Mouse (Mus musculus): ENCODE measurements around the gene Esrrg.

Esrrg gene

DNA sequence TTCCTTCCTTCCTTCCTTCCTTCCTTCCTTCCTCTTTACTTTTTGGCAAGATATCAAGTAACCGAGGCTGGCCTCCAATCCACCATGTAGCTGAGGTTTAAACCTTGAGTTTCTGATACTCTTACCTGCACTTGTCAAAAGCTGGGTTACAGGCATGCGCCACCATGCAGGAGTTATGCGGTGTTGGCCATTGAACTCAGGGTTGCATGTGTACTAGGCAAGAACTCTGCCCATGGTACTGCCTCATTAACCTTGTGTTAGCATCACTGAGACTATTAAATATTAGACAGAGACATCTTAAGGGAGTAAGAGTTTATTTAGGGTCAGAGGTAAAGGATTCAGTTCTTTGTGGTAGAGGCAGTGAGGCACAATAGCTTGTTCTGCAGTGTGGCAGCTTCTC, 161.6 kb downstream of the Esrrg start:
- no peak for DNase-seq (ENCODE audit: low spot score)

GRCm38 (mm10) chr1:187771067-187771466, 162.5 kb downstream of the Esrrg start:
- DNase-seq (ENCODE audit: low spot score), result no peak

- peak; percentile 32 for DNase-seq (ENCODE audit: low spot score)
Observed at GRCm38 (mm10) chr1:187779589-187780178, 171.1 kb downstream of the Esrrg start.

GRCm38 (mm10) chr1:187785226-187785625, 176.6 kb downstream of the Esrrg start:
- DNase-seq (ENCODE audit: low spot score), result no peak

DNA sequence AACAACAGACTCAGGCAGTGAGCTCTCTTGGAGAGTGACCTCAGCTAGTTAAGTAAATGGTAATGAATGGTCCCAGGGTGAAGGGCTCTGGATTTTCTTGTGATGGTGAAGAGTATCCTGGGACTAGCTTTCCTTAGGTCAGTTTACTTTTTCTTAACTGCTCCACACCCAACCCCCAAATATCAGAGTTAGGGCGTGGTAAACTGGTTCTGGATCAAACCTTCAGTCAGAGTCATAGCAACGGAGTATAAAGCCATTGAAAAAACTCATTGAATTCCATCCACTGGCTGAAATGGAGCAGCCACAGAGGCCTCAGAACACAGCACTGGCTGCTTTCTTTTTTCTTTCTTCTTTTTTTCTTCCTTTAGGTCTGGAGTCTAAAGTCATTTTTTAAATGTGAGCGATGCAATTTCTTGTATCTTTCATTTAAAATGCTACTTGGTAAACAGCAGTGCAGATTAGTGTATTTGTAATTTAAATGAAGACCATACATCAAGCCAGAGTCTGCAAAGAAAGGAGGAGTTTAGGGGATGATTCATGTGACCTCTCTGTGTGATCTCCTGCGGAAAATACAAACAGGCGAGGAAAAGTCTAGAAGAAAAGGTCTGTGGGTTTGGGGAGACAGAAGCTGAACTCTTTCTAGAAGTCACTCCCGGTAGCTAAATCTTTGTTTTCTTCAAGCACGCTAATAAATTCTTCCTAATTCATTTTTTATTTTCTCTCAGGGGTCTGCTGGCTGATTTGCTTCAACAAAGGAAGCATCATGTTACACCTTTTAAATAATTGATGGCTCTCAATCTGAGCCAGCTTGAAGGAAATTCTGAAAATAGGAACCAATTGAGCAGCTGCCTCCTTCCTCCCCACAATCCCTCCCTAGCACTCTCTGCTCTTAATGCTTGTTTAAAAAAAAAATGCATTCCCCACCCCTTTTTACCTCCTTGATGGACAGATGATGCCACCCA, 178.7 kb downstream of the Esrrg start:
- no peak for DNase-seq (ENCODE audit: low spot score)

GRCm38 (mm10) chr1:187794240-187794930, 185.8 kb downstream of the Esrrg start:
- no peak for DNase-seq (ENCODE audit: low spot score)

DNA sequence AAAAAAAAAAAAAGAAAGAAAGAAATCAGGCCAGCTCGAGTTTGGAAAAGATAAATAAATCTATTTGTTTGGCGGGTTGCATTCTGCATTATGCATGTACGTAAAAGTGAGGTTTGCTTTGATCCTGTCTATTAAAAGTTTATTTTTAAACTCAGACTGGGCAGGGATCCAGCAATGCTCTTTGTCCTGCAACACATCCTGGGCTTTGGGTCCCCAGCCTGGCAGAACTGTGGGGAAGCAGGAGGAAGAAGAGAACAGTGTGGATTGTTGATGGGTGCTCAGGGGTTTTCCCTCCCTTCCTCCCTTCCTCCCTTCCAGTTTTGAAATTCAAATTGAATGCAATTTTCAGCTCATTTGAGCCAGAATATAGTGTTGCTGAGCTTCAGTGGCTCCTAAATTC, 187.0 kb downstream of the Esrrg start:
- no peak for DNase-seq (ENCODE audit: low spot score)

DNA sequence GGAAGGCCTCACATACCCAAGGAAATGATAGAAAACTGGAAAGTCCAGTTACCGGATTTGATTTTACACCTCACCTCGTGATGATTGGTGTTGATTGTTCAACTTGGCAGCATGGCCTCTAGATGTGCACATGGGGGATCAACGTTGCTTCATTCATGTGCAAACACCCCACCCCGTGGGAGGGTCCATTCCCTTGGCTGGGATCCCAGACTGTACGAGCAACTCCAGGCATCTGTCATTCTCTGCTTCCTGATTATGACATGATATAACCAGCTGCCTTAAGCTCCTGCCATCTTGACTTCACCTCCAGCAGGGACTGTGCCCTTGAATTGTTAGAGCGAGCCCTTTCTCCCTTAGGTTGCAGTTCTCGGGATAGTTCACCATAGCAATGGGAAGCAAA, 190.7 kb downstream of the Esrrg start:
- no peak for DNase-seq (ENCODE audit: low spot score)

GRCm38 (mm10) chr1:187800761-187801160, 192.2 kb downstream of the Esrrg start:
- no peak for DNase-seq (ENCODE audit: low spot score)

DNA sequence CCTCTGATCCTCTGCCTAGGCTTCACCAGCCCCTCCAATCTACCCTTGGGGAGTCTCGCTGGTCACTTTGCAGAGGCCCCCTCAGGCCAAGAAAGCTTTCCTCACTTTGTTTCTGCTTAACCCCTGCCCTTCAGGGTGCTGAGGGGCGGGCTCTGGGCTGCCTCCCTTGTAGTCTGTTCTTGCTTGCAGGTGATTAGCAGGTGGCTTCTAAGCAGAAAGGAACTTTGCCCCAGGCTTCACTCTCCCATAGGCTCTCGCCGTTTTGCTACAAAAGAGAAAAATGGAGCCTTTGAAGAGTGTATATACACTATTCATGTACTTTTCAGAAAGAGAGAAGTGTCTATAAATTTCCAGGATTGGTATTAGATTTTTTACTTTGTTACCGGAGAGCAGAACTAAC, 195.0 kb downstream of the Esrrg start:
- DNase-seq (ENCODE audit: low spot score), result no peak

GRCm38 (mm10) chr1:187803997-187804396, 195.4 kb downstream of the Esrrg start:
- DNase-seq (ENCODE audit: low spot score), result no peak

DNA sequence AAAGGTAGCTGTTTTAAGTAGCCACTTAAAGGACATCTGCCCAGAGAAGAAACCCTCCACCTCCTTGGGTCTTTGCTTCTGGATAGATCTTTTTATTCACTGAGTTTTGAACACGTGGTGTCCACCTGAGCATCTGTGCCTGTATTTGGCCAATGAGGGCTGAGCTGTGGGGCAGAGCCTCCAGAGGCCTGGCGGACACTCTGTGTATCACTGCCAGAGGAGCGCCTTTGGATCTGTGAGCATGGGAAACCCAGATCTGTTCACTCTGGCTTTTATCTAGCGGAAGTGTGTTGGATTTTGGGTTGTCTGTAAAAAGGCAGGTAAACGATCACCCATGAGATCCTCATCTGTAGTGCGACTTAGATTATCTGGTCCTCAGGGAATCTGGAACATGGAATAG, 196.4 kb downstream of the Esrrg start:
- DNase-seq (ENCODE audit: low spot score), result no peak

GRCm38 (mm10) chr1:187807477-187808390, 199.1 kb downstream of the Esrrg start:
- no peak for DNase-seq (ENCODE audit: low spot score)

DNA sequence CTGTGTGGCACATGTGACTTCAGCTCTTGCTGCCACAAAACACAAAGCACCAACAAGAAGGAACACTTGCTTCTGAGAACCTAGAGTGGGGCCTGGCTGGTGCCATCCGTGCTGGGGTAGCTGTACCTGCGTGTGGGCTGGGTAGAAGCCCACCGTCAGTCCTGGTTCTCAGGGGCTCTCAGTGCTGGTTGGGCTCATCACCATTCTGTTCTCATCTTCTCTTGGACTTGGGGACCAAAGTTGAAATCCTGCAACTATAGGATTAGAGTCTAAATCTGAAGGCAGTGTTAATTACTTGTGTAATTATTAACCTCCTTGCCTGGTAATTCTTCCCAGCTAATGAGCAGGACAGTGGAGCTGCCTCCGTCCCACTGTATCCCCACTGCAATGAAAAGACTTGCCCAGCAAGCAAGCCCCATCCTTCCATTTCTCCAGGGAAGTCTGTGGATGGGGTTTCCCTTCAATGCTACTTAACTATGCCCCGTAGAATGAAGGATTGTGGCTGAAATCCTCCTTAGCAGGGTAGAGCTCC, 199.9 kb downstream of the Esrrg start:
- no peak for DNase-seq (ENCODE audit: low spot score)

GRCm38 (mm10) chr1:187809546-187809945, 201.0 kb downstream of the Esrrg start:
- DNase-seq (ENCODE audit: low spot score), result no peak

- no peak for DNase-seq (ENCODE audit: low spot score)
Observed at GRCm38 (mm10) chr1:187819406-187819805, 210.8 kb downstream of the Esrrg start.

DNA sequence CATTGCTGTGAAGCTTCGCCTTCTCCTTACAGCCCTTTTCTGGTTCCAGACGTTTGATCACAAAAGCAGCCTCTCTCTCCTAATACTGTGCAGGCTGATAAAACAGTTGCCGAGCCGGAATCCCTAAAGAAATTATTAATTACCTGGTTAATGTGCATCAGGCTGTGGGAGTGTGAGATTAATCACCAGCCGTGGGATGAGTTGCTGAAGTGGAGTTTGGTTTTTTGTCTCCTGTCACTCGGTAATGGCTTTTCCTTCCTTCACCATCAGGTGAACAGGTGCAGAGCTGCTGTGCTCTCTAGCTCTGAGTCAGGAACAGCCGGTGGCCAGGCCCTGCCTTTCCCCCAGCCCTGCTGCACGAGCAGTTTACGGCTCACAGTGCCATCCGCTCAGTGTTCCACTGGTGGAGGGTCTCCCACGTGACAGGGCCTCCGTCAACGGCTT, 212.8 kb downstream of the Esrrg start:
- DNase-seq (ENCODE audit: low spot score), result no peak

DNA sequence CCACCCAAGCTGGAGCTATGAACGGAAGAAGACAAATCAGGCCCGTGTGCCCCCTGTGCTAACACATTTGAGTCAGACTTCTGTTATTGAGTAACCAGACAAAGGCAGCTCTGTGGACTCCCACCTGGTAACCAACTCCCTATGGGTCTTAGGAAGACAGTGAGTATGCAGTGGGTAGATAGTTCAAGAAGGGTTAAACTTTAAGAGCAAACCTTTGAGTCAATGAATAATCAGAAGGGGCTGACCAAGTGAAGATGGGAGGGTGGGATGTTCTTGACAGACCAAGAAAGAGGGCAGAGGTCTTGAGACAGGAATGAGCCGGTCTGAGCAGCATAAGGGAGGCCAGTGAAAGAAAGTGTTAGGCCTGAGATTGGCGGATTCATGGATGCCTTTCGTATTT, 214.8 kb downstream of the Esrrg start:
- DNase-seq (ENCODE audit: low spot score), result no peak

DNA sequence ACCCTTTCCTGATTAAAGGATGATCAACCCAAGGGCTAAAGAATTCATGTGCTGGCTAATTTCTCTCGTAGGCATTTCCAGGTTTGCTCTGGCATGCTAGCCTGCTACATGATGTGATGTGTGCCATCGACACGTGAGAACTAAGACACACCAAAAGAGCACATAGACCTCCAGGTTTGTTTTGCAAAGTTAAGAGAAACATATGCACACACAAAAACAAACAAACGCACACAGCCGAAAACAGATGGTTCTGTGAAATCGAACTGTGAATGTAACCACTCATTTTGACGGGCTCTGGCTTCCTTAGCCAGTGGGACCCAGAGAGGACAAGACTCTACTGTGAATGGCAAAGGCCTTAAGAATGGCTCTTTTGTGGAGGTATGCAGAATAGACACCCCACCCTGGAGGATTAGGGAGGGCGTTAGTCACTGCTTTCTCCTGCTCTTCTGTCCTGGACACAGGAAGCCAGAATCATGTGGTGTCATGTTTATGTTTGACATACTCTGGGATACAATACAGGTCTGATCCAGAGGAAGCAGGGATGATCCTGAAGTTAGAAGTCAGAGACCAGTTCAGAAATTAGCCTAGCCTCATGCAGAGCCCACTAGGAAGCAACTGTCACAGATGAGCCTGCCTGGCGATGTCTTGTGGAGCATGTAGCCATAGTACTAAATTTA, 217.0 kb downstream of the Esrrg start:
- DNase-seq (ENCODE audit: low spot score), result no peak

- DNase-seq (ENCODE audit: low spot score), result no peak
Observed at GRCm38 (mm10) chr1:187826140-187826539, 217.5 kb downstream of the Esrrg start.

DNA sequence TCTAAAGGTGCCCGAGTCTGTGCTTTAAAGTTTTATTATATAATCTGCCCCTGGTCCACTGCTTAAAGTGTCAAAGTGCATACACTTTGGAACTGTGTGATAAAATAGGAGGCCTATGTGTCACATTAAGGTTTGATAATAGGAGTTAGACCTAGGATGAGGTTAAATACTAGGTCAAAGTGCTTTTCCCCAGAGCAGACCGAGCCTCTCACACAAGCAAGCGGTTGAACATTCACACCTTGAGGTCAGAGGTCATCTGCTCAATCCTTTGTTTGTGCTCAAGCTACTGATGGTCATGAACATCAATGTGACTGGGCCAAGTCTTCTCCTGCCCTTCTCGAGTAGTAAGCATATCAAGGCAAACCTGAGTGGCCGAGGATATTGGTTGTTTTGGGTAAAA, 218.3 kb downstream of the Esrrg start:
- DNase-seq (ENCODE audit: low spot score), result no peak

All from embryo, embryonic 10 days (tissue).